Mouse (Mus musculus): ENCODE data around the gene 1810049J17Rik.
"Not testable (repeated sequence)": the region's sequence is repeated elsewhere in the genome, so short reads cannot be mapped to it uniquely, and the experiment has no call there.

1810049J17Rik gene

GRCm38 (mm10) chr15:12321788-12322621 is at the start of gene 1810049J17Rik:
Gene 1810049J17Rik (minus strand): TSS chr15:12321899.
- in situ Hi-C loops (cut with MboI, MseI), result loop anchor here (10.0 kb wide), 1 partner anchor 117 kb away; the partner anchor contains the start of gene Mtmr12

DNA sequence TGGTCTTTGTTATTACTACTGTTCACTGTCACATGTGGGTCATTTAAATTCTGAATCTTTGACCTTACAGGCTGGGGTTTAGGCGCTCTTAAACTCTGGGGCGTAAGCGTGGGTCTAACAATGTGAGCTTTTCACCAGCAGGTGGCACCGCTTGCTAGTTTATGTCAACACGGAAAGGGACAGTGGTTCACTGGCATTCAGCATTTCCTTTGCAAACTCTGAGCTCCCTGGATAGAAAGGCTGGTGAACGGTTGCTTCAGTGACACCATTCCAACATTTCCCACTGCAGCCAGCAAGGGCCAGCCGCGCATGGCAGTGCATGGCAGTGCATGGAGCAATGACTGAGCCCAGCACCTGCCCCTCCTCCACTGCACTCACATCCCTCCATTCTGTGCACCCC is 49.5 kb upstream of the 1810049J17Rik start:
- in situ Hi-C loops (cut with MboI, MseI), result loop anchor here (5.0 kb wide), 1 partner anchor 206 kb away; no protein-coding TSS in a partner anchor

- in situ Hi-C loops (cut with MboI, MseI), result loop anchor here (5.0 kb wide), 1 partner anchor 207 kb away; no protein-coding TSS in a partner anchor
These were observed 48.4 kb upstream of the 1810049J17Rik start for GRCm38 (mm10) chr15:12370096-12370495.

- in situ Hi-C loops (cut with MboI, MseI), result no loop called here
These were observed 47.2 kb upstream of the 1810049J17Rik start for GRCm38 (mm10) chr15:12368850-12369249.

DNA sequence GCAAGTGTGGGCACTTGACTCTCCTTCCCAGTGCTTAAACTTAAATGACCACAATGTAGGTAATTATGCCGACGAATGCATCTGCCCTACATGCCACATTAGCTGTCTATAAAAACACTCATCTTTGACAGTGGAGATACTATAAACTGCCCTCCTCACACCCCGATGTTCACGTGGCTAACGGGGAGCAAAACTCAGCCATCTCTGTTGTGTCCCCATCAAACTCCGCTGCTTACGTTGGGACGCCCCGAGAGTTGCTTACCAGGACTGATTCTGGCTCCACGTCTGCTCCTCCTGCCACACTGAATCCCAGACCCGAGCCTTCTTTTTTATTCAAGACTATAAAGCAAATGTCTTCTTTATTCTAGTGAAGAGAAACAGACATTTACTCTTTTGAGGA is 46.7 kb upstream of the 1810049J17Rik start:
- in situ Hi-C loops (cut with MboI, MseI), result no loop called here

DNA sequence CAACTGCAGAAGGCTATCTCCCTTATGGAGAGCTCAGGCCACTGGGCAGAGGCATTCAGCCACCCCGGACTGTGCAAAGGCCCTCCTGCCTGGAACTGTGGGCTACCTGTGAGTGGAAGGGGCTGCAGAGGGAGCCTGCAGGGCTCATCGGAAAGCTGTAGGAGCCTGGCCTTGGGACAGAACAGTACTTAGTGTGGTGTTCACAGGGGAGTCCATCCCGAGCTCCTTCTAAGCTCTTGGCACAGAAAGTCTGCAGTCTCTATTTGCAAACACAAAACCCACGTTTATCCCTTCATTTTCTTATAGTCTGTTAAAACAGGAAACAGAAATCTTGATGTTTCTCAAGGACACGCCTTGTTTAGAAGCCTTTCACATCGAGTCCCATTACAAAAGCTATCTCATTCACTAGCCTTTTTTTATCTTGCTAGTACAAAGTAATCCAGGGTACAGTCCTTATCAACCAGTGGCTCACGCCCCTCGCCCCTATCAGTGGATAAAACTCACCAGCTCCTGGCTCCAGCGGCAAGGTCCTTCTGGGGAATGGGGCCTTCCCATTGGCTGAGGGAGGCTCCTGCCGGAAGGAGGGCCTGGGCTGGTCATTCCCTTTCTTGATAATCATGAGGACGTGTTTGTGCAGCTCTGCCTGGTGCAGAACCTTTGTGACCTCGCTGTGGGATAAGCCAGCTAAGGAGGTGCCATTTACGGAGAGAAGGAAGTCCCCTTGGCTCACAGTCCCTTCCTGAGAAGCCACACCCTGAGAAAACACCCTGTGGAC is 45.8 kb upstream of the 1810049J17Rik start:
- in situ Hi-C loops (cut with MboI, MseI), result no loop called here

GRCm38 (mm10) chr15:12366580-12367305 is 45.0 kb upstream of the 1810049J17Rik start:
- in situ Hi-C loops (cut with MboI, MseI), result not testable (repeated sequence)

DNA sequence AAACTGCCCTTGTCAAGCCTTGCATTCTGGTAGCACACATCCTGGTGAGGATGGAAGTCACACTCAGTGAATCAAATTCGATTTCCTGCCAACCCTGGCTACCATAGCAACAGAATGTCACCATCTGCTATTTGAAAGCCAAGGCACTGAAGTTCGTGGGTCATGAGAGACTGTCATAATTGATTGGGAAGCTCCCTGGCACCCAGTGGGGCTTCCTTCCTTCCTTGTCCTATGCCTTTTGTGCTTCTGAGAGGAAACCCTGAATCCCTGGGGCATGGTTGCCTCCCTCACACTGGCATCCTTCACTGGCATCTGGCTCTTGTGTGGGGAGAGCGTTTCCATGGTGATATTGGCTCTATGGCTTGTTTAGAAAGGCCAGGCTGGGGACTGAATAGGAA is 44.4 kb upstream of the 1810049J17Rik start:
- in situ Hi-C loops (cut with MboI, MseI), result no loop called here

DNA sequence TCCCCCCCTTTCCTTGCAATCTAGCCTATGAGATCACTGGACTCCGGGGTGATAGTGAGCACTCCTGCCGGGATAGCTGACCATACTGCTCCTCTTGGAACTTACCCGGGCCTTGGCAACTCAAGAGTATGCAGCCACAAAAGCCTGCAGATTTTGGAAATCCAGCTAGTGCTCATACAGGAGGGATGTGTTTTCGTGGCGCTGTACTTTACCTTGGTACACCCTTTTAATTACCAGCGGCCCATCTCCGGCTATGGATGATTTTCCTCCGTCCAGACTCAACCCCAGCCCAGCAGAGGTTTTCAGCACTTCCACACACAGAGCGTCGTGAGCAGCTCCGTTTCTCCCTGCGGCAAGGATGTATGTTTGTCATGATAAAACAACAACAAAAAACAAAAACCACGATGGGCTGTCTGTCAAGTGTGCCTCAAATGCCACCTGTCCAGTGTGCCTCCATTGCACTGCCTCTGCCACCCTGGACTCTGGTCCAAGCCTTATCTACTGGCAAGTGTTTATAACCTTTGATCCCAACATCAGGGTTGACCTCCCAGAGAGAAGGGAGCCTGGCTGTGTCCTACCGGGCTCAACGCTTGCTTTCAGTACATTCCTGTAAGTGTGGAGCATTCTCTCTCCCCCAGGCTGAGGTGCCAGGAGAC is 43.8 kb upstream of the 1810049J17Rik start:
- in situ Hi-C loops (cut with MboI, MseI), result no loop called here

GRCm38 (mm10) chr15:12364096-12364495 is 42.4 kb upstream of the 1810049J17Rik start:
- in situ Hi-C loops (cut with MboI, MseI), result no loop called here

DNA sequence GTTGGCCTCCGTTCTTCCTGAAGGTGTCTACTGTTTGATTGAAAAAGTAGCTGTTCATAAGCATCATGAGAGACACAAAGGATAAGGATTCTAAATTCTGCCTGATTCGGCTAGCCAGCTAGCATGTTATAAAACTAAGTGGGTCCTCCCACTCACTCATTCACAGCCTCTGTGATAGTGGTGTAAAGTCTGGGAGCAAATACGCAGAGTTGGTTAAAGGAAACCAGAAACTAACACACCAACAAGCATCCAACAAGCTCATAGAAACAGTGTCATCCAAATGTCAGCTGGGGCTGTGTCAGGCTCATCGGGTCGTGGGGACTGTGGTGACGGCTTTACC is 41.0 kb upstream of the 1810049J17Rik start:
- in situ Hi-C loops (cut with MboI, MseI), result no loop called here

DNA sequence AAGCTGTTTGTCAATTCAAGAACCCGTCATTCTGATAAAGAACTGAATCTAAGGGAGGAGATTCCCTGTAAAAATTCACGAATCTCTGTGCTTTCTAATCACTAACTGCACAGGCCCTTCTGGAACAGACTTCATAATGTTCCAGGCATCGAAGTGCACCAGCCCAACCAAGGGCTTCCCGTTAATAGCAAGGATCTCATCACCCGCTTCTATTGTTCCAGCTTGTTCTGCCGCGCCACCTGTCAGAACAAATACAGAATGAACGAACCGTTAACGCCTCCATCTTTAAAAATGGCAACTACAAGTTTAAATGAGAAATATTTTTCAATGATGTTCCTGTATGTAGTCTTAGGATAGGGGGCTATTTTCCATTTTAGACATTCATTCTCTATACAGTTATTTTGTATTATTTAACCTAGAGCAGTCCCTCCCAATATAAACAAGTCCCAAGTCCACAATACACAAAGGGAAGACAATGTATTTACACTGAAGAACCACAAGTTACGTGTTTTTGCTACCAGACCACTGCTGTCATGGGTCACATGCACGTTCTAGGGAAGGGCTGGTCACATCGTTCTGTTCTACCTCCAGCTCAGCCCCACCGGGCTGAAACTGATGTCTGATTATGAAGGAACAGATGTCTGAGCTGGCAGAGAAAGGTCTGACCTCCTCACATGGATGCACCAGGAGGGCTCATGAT is 40.5 kb upstream of the 1810049J17Rik start:
- in situ Hi-C loops (cut with MboI, MseI), result no loop called here

GRCm38 (mm10) chr15:12360519-12361212 is 39.0 kb upstream of the 1810049J17Rik start:
- in situ Hi-C loops (cut with MboI, MseI), result no loop called here

GRCm38 (mm10) chr15:12358384-12358783 is 36.7 kb upstream of the 1810049J17Rik start:
- in situ Hi-C loops (cut with MboI, MseI), result no loop called here

- in situ Hi-C loops (cut with MboI, MseI), result no loop called here
These were observed 35.8 kb upstream of the 1810049J17Rik start for GRCm38 (mm10) chr15:12357459-12357858.

DNA sequence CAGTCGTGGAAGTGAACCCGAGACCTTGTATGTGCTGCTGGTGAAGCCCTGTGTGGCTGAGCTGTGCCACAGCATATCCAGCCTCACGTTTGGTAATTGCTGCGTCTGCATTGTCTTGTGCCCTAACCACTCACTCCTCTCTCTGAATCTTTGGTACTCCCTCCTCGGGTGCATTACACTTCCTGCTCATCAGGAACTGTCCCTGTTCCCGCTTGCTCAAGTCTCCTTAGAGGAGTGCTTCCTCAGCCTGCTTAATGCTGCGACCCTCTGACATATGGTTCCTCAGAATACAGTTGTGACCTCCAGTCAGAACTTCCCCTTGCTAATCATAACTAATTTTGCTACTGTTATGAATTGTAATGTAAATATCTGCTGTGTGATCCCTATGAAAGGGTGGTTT is 34.2 kb upstream of the 1810049J17Rik start:
- in situ Hi-C loops (cut with MboI, MseI), result no loop called here

- in situ Hi-C loops (cut with MboI, MseI), result no loop called here
These were observed 33.6 kb upstream of the 1810049J17Rik start for GRCm38 (mm10) chr15:12355261-12355660.

- in situ Hi-C loops (cut with MboI, MseI), result no loop called here
These were observed 32.6 kb upstream of the 1810049J17Rik start for GRCm38 (mm10) chr15:12354281-12354810.

DNA sequence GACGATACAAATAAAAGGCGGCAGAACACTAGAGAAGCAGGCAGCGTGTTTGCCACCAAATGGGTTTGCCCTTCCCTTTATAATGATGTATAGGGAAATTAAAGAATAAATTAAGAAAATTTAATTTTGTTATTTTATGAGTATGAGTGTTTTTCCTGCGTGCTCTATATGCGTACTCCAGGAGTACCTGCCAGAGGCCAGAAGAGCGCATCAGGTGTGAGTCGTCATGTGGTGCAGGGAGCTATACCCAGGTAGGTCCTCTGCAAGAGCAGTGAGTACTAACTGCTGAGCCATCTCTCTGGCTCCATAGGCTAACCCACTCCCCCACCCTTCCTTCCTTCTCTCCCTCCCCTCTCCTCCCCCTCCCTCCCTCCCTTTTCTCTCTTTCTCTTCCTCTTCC is 29.8 kb upstream of the 1810049J17Rik start:
- in situ Hi-C loops (cut with MboI, MseI), result no loop called here

DNA sequence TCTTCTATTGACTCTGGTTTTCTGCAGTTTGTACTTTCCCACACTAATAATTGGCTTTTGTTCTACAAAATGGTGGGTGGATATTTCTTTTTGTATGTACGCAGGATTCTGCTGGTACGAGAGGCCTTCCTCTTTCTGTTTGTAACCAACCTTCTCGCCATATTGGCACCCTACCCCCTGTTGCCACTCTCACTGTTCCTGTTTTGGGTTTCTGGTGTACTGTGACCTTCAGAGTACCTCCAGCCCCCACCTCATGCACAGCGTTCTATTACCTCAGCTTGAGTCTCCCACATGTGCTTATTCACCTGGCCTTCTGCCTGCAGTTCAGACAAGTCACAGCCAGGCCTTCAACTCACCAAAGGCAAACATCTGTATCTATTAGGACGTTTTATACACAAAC is 28.1 kb upstream of the 1810049J17Rik start:
- in situ Hi-C loops (cut with MboI, MseI), result no loop called here
